Mouse (Mus musculus): ENCODE measurements around the gene Arpc3.
"Not testable (repeated sequence)": the region's sequence is repeated elsewhere in the genome, so short reads cannot be mapped to it uniquely, and the experiment has no call there.

Arpc3 gene

DNA sequence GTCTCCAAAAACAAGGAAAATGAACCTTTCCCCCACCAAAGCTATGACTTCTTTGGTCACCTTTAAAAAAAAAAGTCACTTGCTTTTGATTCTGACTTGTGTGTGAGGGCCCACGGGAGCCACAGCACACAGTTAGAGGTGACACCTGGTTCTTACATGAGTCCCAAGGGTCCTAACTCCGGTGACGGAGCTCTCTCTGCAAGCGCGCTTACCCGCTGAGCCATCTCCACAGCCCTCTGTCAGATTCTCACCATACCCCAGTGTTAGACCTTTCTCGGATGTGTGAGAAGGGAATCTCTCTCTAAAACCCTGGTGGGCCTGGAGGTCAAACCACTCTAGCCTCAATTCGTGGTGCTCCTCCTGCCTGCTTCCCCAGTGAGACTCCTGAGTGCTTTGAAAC, 5.8 kb downstream of the Arpc3 start:
- in situ Hi-C loops (cut with MboI, MseI) = no loop called here

DNA sequence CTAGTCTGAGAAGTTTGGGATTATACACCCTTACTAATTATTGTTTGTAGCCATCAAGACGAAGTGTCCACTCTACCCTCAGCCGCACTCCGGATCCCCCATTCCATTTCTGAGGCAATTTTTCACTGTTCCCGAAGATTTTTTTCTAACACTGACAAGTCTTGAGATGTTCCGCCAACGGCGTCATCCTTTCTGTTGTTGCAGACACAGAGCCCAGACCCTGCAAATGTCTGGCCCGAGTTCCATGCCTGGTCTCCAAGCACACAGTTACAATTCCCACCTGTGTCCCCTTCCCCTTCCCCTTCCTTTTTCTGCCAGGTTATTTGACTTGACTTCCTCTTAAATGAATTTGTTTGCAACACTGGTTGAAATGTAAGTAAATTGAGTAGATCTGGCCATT, 8.2 kb downstream of the Arpc3 start:
- in situ Hi-C loops (cut with MboI, MseI) = no loop called here

DNA sequence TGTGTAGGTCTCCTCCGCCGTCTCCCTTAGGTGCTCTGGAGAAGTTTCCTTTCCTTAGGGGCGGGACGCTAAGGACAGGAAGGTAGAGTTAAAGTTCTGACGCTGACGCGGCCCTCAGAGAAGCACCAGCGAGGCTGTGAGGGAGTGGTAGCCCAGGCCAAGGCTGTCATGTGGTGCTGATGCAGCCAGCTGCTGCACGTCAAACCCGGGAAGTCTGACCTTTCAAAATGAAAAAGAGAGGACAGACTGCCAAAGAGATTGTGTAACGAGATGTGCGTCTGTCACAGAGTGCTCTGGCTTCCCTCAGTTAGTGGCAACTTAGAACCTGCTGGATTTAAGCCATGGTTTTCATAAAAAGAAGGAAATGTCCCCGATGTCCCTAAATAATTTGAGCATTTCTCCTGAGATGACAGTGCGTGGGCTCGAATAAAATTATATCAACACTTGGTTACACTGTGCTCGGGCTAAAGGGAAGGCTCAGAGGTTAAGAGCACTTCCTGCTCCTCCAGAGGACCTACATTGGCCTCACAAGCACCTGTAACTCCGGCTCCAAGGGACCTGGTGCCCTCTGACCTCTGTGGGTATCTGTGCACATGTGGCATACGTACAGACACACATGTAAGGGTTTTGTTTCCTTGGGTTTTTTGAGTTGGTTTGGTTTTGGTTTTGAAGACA, 9.1 kb downstream of the Arpc3 start:
- in situ Hi-C loops (cut with MboI, MseI) = no loop called here

DNA sequence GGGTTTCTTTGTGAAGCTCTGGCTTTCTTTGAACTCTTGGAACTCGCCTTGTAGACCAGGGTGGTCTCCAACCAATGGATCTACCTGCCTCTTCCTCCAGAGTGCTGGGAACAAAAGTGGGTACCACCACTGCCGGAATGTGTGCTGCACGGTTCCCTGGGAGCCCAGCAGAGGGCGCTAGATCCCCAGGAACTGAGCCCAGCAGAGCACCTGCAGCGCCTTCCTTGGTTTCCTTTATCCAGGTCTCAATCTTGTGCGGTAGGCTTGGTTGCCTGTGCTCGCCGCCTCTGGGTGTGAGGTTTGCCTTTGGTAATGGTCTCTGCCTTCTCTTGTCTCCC, 9.6 kb downstream of the Arpc3 start:
- in situ Hi-C loops (cut with MboI, MseI) = no loop called here

DNA sequence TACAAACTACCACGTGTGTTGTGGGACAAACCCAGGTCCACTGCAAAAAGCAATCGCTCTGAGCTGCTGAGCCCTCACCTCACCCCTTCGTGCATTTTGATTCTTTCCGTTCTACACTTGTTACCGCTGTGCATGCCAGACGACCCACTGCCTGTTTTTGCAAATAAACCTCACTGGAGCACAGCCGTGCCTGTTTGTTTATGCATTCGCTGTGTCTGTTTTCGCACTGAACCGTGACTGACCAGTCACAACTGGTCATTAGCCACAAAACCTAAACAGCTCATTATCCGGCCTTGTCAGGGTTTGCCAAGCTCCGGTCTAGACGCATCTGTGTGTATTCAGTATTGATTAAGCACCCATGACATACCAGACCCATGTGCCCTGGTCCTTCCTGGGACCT, 10.5 kb downstream of the Arpc3 start:
- in situ Hi-C loops (cut with MboI, MseI) = no loop called here

DNA sequence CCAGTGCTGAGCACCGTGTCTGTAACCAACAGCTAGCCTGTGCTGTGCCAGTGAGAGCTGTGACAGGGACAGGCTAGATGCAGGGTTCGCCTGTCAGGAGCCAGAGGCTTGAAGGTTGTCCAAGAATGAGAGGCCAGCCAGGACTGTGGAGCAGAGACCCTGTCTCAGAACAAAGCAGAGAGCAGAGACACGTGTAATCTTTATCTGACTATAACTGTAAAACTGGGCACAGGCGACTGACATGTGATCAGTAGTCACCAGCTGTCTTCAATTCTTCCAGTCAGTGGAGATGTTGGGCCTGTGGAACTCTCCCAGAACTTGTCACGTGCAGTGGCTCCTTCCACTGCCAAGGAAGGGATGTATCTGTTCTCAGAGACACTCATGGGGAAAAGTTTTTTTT, 11.1 kb downstream of the Arpc3 start:
- in situ Hi-C loops (cut with MboI, MseI) = no loop called here

DNA sequence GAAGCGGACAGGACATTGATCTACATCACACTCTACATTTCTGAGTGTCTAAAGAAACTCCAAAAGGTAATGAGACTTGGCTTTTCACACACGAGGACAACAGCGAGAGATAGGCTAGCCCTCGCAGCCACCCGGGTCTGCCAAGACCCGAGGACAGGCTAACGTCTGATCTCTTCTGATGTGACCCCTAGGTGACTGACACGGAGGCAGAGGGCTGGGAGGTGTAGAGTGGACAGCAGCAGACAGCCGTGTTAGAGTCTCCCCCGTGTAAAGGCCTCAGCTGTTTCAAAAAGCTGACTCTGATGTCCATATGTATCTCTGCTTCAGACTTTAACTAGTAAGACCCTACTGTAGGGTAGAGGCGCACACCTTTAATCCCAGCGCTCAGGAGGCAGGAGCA, 11.7 kb downstream of the Arpc3 start:
- in situ Hi-C loops (cut with MboI, MseI) = no loop called here

GRCm38 (mm10) chr5:122405537-122405936, 13.9 kb downstream of the Arpc3 start:
- in situ Hi-C loops (cut with MboI, MseI) = no loop called here

DNA sequence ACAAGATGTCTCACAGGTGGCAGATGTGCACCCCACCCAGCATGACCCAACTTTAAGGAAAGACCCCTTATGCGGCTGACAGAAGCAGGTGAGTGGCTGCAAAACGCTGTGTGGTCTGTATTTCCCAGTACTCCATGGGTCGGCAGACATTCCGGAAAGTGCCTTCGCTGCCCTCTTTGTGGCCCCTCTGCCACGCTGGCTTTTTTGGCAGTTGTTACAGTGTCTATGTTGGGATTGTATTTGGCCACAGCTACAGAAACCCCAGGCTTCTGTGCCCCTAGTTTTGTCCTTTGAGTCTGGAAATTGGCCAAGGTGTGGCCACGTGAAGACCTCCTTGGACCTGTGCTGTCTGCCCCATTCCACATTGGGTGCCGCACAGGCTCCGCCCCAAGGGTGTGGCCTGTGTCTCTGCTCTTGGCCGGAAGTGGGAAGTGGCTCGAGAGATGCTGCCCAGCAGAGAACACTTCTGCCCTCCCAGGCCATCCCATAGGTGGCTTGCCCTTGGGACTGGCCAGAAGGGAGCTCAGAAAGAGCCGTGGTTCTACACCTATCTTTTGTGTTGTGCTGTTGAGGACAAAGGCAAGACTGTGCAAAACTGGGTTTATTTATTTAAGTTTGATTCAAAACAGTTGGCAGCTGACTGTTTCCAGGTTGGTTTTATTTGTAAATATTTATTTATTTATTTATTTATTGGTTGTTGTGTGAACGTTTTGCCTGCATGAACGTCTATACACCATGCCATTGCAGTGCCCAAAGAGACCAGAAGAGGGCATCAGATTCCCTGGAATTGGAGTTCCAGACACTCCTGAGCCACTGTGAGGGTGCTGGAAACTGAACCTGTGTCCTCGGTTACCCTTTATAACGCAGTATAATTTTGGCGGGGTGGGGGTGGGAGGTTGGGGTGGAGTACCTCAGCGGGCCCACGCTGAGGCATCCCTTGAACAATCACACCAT, 18.3 kb downstream of the Arpc3 start:
- in situ Hi-C loops (cut with MboI, MseI) = no loop called here

DNA sequence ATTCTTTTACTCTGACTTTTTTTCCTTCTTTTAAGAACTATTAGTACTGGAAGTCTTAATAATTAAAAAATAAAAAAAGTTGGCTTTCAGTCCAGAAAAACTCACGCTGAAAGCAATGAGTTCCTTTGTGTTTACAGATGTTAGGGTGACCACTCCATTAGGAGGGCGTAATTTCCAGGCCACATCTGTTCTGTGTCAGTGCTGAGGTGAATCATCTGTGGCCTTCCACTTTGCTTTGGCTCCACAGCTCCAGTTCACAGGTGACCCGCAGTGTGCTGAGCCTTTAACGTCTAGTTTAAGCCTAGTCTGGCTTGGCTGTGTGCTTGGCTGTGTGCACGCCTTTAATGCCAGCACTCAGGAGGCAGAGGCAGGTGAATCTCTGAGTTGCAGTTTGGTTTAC, 20.2 kb downstream of the Arpc3 start:
- in situ Hi-C loops (cut with MboI, MseI) = no loop called here

DNA sequence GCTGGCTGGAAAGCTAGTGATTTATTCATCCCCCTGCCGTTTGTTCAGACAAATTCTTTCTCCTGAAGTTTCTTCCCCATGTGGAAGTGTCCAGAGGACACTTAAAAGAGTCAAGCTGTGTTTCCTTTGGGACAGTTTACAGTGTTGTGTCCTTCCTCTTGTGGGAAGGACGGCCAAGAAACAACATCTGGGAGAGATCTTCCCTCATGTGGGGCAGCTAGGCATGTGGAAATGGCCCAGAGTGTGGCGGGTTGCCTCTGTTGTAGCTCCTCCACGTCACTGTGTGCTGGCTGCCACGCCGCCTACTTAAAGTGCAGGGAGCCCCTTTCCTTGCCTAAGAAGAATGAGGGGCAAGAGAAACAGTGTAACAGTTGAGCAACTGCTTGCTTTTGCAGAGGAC, 21.1 kb downstream of the Arpc3 start:
- in situ Hi-C loops (cut with MboI, MseI) = no loop called here

GRCm38 (mm10) chr5:122414351-122414750, 22.7 kb downstream of the Arpc3 start:
- in situ Hi-C loops (cut with MboI, MseI) = no loop called here

DNA sequence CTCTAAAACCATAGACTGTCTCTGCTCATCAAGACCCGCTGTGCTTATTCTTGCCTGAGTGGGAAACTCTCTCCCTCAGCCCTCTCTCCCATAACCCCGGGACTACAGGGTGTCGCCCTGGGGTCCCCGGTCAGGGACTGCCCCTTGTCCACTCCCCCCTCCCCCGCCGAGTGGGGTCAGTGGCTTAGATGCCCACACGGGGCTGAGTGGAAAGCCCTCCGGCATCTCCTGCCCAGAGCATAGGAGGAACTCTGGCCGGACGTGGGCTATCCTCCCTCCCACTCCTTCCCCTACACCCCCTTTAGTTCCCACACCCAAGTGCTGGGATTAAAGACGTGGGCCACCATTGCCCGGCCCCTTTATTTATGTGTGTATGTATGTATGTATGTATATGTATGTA, 23.8 kb downstream of the Arpc3 start:
- in situ Hi-C loops (cut with MboI, MseI) = no loop called here

- in situ Hi-C loops (cut with MboI, MseI) = not testable (repeated sequence)
Measured at GRCm38 (mm10) chr5:122420676-122421075, 29.0 kb downstream of the Arpc3 start.

- in situ Hi-C loops (cut with MboI, MseI) = no loop called here
Measured at GRCm38 (mm10) chr5:122421271-122422068, 29.8 kb downstream of the Arpc3 start, which contains the start of gene Anapc7. Gene Anapc7 (plus strand): TSS chr5:122421693.

GRCm38 (mm10) chr5:122422071-122422964, 30.6 kb downstream of the Arpc3 start:
- in situ Hi-C loops (cut with MboI, MseI) = no loop called here

- in situ Hi-C loops (cut with MboI, MseI) = no loop called here
Measured at GRCm38 (mm10) chr5:122423083-122423482, 31.4 kb downstream of the Arpc3 start.

GRCm38 (mm10) chr5:122425550-122425949, 33.9 kb downstream of the Arpc3 start:
- in situ Hi-C loops (cut with MboI, MseI) = no loop called here

- in situ Hi-C loops (cut with MboI, MseI) = no loop called here
Measured at GRCm38 (mm10) chr5:122430036-122430775, 38.5 kb downstream of the Arpc3 start.

DNA sequence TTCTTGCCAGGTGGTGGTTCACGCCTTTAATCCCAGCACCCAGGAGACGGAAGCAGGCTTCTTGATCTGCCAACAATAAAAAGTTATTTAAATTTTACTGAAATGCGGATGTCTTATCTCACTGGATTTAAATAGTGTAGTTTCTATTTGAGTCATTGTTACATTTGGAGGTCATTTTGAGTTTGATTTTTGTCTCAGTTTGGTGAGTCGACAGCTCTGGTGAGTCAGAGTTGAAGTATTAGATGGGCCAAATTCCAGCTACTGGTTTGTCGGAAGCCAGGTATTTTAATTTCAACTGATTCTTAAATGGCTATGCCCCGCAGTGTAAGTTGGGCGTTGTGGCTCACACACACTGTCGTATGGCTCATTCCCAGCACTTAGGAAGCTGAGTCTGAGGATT, 39.5 kb downstream of the Arpc3 start:
- in situ Hi-C loops (cut with MboI, MseI) = no loop called here

DNA sequence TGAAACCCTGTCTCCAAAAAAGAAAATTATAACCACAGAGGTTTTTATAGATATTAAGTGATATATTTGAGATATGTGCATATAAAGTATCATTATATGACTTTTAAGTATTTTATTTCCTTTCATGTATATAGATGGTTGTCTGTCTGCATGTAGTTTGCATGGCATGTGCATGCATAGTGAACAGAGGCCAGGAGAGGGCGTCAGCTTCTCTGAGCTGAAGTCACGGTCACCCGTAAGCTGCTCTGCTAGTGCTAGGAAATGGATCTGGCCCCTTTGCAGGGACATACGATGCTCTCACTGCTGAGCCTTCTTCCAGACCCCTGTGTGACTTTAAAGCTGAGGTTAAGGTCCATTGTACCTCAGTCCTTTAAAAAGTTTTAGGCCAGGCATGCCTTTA, 42.9 kb downstream of the Arpc3 start:
- in situ Hi-C loops (cut with MboI, MseI) = no loop called here
